Mouse (Mus musculus): ENCODE data around the gene Syne3.

Syne3 gene

GRCm38 (mm10) chr12:105025271-105025946, 15.8 kb upstream of the Syne3 start:
- DNase-seq (ENCODE audit: low spot score), result peak; percentile 72

- no peak for DNase-seq (ENCODE audit: low spot score)
Observed at GRCm38 (mm10) chr12:105022776-105023175, 13.2 kb upstream of the Syne3 start.

DNA sequence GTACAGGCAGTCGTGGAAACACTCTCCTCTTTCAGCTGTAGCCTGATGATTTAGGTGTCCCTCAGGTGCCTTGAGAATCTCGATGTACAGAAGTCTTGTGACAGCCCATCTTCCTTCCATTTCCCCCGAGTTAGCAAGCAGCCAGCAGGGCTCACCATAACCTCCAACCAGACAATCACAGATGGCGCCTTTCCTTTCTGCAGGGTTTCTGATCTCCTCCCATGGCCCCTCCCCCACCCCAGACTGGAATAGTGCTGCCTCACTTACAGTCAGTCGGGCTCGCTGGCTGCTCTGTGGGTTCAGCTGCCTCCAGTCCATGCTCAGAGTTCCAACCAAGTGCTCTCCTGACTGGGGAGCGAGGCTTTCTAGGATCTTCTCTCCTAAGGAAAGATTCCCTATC, 12.5 kb upstream of the Syne3 start:
- no peak for DNase-seq (ENCODE audit: low spot score)

- no peak for DNase-seq (ENCODE audit: low spot score)
Observed at GRCm38 (mm10) chr12:105021441-105022069, 11.9 kb upstream of the Syne3 start.

- peak; percentile 57 for DNase-seq (ENCODE audit: low spot score)
Observed at GRCm38 (mm10) chr12:105019359-105020219, 10.0 kb upstream of the Syne3 start.

DNA sequence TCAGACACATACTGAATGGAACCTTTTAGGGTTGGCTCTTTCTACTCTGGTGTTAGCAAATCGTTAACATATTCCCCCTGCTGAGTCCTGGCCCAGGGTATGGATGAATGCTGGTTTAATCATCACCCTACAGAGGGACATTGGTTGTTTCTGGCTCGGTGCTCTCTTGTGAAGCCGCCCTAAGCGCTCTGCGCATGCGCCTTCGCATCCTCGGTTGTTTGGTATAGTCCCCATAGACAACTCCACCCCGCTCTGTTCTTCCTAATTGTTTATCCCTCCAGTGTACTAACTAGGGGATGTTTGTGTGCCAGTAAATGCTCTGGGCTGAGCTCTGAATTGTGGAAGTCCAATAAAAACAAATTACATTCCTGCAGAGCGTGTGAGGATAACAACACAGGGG, 7.0 kb upstream of the Syne3 start:
- DNase-seq (ENCODE audit: low spot score), result no peak

GRCm38 (mm10) chr12:105016199-105016598, 6.6 kb upstream of the Syne3 start:
- DNase-seq (ENCODE audit: low spot score), result no peak

GRCm38 (mm10) chr12:105013065-105013464, 3.5 kb upstream of the Syne3 start:
- DNase-seq (ENCODE audit: low spot score), result peak; percentile 80

DNA sequence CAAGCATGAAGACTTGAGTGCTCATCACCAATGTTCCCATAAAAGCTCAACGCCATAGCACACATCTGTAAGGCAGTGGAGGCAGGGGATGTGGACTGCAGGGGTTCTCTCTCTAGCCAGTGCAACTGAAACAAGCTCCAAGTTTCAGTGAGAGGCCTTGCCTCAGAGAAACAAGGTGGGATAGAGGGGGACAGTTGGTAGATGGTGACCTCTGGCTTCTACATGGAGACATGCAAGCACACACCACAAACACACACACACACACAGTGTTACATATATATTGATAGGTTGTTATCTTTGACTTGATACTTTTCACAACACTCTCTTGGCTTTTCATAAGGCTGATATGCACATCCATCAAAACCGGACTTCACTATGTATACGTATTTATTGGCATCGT, 2.7 kb upstream of the Syne3 start:
- no peak for DNase-seq (ENCODE audit: low spot score)

GRCm38 (mm10) chr12:105011589-105011988, 2.0 kb upstream of the Syne3 start:
- DNase-seq (ENCODE audit: low spot score), result no peak

DNA sequence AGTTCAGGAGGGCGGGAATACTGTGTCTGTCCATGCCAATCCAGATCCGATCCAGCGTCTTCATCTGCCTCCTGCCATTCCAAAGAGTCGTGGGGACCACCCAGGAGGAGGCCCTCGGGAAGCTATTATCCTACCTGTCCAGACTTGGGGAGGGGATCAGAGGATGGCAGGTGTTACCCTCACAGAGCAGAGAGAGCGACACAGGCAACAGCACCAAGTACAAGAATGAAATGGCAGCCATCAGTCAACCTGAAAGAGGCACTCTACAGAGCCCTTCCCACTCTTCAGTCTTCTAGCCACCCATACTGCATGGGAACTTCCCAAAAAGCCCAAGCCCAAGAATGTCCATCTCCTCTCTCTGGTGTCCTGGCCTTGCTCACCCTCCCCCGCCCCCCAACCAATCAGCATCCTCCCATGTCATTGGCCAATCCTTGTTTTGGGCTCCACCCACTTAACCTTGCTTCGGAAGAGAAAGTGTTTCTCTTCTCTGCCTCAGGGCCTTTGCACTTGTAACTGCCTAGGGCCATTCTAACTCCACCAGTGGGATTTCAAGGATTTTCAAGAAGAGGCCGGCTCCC, 693 bp upstream of the Syne3 start:
- no peak for DNase-seq (ENCODE audit: low spot score)

DNA sequence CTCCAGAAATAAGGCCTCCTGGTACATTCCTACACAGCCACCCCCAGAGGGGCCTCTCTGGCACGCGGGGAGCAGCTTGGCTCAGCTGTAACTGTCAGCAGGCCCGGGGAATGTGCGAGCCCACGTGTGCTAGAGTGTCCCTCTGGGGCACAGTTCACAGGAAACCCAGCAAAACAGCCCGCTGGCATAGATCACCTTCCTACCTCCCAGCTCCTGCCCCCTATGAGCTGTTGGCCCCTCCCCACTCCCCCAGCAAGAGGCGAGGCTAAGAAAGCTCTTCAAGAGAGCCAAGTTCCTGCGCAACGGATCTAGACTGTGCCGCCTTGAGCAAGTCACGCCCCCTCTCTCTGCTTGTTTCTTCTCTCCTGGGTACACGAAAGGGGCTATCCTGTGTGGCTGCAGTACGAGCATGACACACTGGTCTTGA, 844 bp downstream of the Syne3 start:
- DNase-seq (ENCODE audit: low spot score), result peak; percentile 61

DNA sequence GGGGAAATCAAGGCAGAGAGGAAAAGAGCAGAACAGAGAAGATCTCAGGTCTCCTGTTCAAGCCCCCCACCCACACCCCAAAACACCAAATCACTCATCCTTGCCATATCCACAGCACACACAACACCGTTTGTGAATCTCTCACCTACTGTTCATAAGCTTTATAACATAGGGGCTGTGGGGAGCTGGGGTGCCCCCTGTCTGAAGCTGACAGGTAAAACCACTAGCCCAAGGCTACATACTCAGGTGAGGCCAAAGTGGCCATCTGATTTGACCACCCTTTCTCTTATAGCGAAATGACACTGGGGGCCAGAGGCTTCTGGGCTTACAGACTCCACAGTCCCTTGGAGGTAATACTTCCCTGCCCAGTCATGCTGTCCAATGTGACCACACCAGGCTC, 1.5 kb downstream of the Syne3 start:
- no peak for DNase-seq (ENCODE audit: low spot score)

- no peak for DNase-seq (ENCODE audit: low spot score)
Observed at GRCm38 (mm10) chr12:105005715-105005972, 4.0 kb downstream of the Syne3 start.

- no peak for DNase-seq (ENCODE audit: low spot score)
Observed at GRCm38 (mm10) chr12:105004956-105005714, 4.5 kb downstream of the Syne3 start.

DNA sequence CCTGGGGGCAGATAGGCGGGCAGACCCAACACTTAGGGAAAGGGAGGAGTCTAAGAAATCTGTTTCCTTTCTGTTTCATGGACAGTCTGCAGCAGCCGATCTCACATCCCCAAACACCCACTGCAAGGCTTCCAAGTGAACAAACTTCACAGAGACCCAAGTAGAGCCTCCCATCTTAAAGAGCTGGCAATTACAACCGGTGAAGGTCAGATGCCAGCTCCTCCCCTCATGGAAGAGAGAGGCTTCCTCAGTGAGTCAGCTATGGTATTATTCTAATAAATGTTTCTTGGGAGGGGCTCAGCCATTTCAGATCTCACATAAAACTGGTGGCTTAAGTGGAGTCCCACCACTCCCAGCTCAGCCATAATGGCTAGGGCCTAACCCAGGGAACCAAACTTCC, 5.9 kb downstream of the Syne3 start:
- DNase-seq (ENCODE audit: low spot score), result peak; percentile 34

DNA sequence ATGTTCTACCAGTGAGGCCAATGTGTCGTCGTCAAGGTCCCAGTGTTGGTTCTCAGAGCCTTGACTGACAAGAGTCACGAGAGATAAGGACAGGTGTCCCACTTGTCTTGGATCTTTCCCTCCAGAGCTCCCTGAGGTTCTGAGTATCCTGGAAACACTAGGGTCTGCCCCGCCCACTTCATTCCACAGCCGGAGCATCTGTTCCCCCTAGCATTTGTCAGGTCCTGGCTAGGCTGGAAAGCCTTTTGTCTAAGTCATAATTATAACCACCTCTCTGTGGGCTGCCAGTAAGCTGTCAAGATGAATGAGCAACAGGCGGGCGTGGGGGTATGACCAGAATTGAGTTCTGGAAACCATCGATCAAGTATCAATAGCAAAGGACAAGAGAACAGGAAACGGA, 6.5 kb downstream of the Syne3 start:
- no peak for DNase-seq (ENCODE audit: low spot score)

GRCm38 (mm10) chr12:105002340-105003132, 7.1 kb downstream of the Syne3 start:
- no peak for DNase-seq (ENCODE audit: low spot score)

DNA sequence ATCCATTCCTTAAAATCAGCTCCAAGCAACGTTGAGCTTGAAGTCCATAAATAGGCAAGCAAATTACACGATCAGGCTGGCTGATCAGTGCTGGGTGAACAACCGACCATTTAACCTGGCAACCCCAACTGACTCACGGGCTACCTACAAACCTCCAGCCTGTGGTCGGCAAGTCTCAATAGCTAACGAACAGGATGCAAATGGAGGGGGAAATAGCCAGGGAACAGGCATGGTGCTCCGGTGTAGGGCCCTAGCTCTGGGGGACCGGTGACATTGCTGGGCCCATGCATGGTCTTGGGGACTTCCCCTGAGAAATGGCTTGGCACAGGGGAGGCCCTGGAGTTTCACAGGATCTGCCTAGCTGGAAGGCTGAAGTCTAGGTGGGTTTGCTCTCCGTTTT, 8.3 kb downstream of the Syne3 start:
- no peak for DNase-seq (ENCODE audit: low spot score)

DNA sequence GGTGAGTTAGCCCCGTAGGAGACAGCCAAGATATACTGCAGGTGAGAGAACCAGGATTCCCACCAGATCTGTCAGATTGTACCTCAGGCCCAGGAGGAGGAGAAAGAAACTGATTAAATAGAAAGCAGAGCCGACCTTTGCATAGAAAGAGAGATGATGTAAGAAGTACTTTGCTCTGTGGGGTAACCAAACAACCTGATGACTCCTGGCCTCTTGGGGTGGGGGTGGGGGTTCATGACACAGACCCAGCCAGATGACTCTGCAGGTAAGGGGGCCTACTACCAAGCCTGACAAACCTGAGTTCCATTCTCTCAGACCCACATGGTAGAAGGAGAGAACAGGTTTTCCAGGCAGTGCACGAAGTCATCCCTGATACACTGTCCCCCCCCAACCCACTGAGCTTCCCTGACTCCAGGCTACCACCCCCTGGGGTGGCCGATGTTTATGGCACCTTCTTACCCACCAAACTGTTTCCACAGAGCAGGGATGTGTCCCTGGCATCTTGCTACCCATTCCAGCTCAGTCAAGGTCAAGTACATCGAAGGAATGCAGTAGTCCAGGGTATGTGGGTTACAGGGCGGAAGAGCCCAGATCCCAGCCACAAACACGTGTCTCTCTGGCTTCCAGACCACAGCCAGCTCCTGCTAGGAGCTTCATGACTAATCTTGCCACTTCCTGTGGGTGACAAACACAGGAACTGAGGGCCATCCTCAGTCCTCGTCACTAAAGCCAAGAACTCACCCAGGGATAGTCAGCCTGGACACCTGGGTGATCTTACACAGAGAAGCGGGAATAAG, 8.9 kb downstream of the Syne3 start:
- no peak for DNase-seq (ENCODE audit: low spot score)

DNA sequence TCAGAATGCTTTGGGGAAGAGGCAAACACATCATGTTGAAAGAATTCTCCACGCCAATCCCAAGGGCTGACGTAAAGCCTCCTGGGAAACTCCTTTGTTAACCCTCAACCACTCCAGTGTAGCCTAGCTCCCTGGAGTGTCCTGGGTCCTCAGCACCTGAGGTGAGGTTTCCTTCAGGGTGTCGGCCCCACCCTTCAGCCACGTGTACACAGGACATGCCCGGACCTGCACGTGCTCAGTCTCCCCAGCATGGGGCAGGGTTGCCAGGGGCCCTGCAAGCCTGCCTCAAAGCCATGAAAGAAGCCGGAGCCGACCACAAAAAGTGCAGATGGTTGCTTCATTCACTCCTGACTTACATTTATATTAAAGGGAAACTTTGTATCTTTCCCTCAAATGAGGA, 10.4 kb downstream of the Syne3 start:
- DNase-seq (ENCODE audit: low spot score), result no peak

All from urinary bladder, postnatal 14 days (tissue).